In the genomic region with DNA sequence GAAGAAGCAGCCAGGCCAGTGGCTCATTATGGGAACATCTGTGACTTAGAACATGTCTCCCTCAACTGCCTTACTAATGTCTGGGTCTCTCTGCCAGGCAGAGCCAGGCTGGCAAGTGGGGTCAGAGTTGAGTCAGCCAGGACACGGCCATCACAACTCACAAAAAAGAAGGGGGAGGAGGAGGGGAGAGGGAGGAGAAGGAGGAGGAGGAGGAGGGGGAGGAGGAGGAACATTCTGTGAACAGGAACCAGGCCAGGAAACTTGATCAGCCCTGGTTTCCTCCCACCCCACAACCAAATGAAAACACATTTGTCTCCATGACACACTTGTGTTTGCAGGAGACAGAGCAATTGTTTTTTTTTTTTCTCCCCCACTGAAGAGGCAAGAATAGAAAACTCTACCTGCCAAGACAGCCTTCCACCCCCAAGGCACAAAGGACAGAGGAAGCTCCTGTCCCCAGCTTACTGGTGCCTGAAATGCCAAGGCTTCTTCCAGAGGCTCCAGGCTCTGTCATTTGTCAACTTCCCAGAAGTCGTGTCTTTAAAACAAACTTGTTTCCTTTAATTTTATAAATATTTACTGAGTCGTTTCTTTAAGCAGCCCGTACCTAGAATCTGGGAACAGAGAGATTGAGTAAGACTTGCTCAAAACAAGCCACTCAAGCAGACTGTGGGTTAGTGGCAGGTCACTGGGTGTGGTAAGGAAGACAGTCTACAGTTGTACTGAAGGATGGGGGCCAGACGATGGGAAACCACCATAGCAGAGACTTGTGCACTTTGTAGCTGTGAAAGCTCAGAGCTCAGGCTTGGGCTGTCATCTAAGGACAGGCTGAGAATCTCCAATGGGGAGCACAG, we compare ENCODE assay signal across 9 mouse cellular contexts.
DNase-seq lines count a peak whose midpoint lies in the region; ATAC-seq lines count a peak whose summit lies in the region.
"Had no signal": no experiment of that assay in that cellular context is flagged by ENCODE, and none has a peak within 500 bp of the region (broad histone marks: within the 10 kb centered on the region; RNA-seq: fewer than 3 reads in every experiment).

No protein-coding gene starts in this region.

- H3K4me2 ChIP-seq in embryonic facial prominence, embryonic 15.5 days (replicated peaks), result no peak overlapping the region
- no peak overlapping the region for H3K4me2 ChIP-seq in intestine, embryonic 16.5 days (ENCODE audit: low read depth, low read length)
- H3K4me2 ChIP-seq in lung, embryonic 16.5 days (ENCODE audit: low read depth, low read length), result no peak overlapping the region

- H3K4me3 ChIP-seq in embryonic facial prominence, embryonic 15.5 days (replicated peaks), result no peak overlapping the region
- H3K4me3 ChIP-seq in intestine, embryonic 16.5 days (ENCODE audit: low read length), result no peak overlapping the region
- H3K4me3 ChIP-seq in lung, embryonic 16.5 days (ENCODE audit: low read length), result no peak overlapping the region
- H3K4me3 ChIP-seq: erythroblast, embryonic 14.5 days had no signal

- no peaks in the 10 kb centered on the region for H3K9me3 ChIP-seq in embryonic facial prominence, embryonic 15.5 days (replicated peaks)
- no peaks in the 10 kb centered on the region for H3K9me3 ChIP-seq in intestine, embryonic 16.5 days (ENCODE audit: control insufficient read depth, low read length)
- no peaks in the 10 kb centered on the region for H3K9me3 ChIP-seq in lung, embryonic 16.5 days (ENCODE audit: control insufficient read depth, low read length)

- intact Hi-C loops in left cerebral cortex, postnatal 25 days (cut with DNase I), result no loop called here

- peak overlapping the region; percentile 58 for H3K27ac ChIP-seq in embryonic facial prominence, embryonic 15.5 days (replicated peaks)
- peak overlapping the region; percentile 34; the same call in 1 of the 2 replicates for H3K27ac ChIP-seq in intestine, embryonic 16.5 days (ENCODE audit: low read length)
- H3K27ac ChIP-seq in lung, embryonic 16.5 days (ENCODE audit: low read length), result peak overlapping the region; percentile 87

- H3K36me3 ChIP-seq in embryonic facial prominence, embryonic 15.5 days, result no peaks in the 10 kb centered on the region
- no peaks in the 10 kb centered on the region for H3K36me3 ChIP-seq in intestine, embryonic 16.5 days (ENCODE audit: control insufficient read depth, insufficient read depth, low read length)
- no peaks in the 10 kb centered on the region for H3K36me3 ChIP-seq in lung, embryonic 16.5 days (ENCODE audit: control insufficient read depth, insufficient read depth, low read length)

- WGBS in embryonic facial prominence, embryonic 15.5 days, result 10% methylated on average over 5 of the region's 5 CpGs
- WGBS in intestine, embryonic 16.5 days, result 22% methylated on average over 5 of the region's 5 CpGs
- 3% methylated on average over 5 of the region's 5 CpGs for WGBS in lung, embryonic 16.5 days

- no peaks in the 10 kb centered on the region for H3K27me3 ChIP-seq in embryonic facial prominence, embryonic 15.5 days
- H3K27me3 ChIP-seq in intestine, embryonic 16.5 days (replicated peaks; ENCODE audit: control insufficient read depth, insufficient read depth, low read length), result no peaks in the 10 kb centered on the region
- no peaks in the 10 kb centered on the region for H3K27me3 ChIP-seq in lung, embryonic 16.5 days (ENCODE audit: control insufficient read depth, insufficient read depth, low read depth, low read length)

- no peak for ATAC-seq in embryonic facial prominence, embryonic 15.5 days (ENCODE audit: insufficient number of reproducible peaks, low FRiP score, low TSS enrichment, low read depth)
- peak; percentile 58 for ATAC-seq in intestine, embryonic 16.5 days
- peak; percentile 89 for ATAC-seq in lung, embryonic 16.5 days (ENCODE audit: low read depth)

- no peak overlapping the region for H3K9ac ChIP-seq in embryonic facial prominence, embryonic 15.5 days
- H3K9ac ChIP-seq in intestine, embryonic 16.5 days (ENCODE audit: low read depth, low read length), result no peak overlapping the region
- H3K9ac ChIP-seq in lung, embryonic 16.5 days (ENCODE audit: low read length), result no peak overlapping the region

- H3K4me1 ChIP-seq in embryonic facial prominence, embryonic 15.5 days, result peaks cover 16% of the 10 kb centered on the region
- H3K4me1 ChIP-seq in intestine, embryonic 16.5 days (ENCODE audit: control insufficient read depth, insufficient read depth, low read length), result peaks cover 4% of the 10 kb centered on the region
- H3K4me1 ChIP-seq in lung, embryonic 16.5 days (replicated peaks; ENCODE audit: control insufficient read depth, insufficient read depth, low read length), result peaks cover 4% of the 10 kb centered on the region

- DNase-seq in adrenal gland, postnatal 14 days, result peak; percentile 50
- DNase-seq in testis, postnatal 14 days (ENCODE audit: low spot score), result no peak
- no peak for DNase-seq in spleen, postnatal 4 days (ENCODE audit: low spot score in 2 of 2)
- DNase-seq in natural killer cell, adult 2 months (ENCODE audit: low spot score in 2 of 2), result no peak
- DNase-seq in left cerebral cortex, postnatal 25 days (ENCODE audit: low spot score in 2 of 2), result no peak

Comparison
In these comparisons a context has a peak if more than half of its experiments do, and no peak if none do; other contexts are left out.
1. H3K27ac ChIP-seq: peak in every context shown above with its lines; median percentile 87 in lung, embryonic 16.5 days; 58 in embryonic facial prominence, embryonic 15.5 days; 34 in intestine, embryonic 16.5 days.